Mouse (Mus musculus): ENCODE measurements at regions not wholly inside any gene's neighbourhood (a gene's known extent, or its start where the extent isn't known, plus 50 kb on each side); places are given as distances from the start of the nearest gene placed in this dataset.
A peak's percentile ranks its signal among the peaks of the same experiment; 100 is the strongest.

GRCm38 (mm10) chr4:124326301-124326700 lies 284.3 kb downstream of the 3100002H09Rik start:
- Histone ChIP-seq H3K27ac (ENCODE audit: low read depth, low read length) (no peak overlapping the region), H3K36me3 (ENCODE audit: control insufficient read depth, insufficient read depth, low read length) (no peaks in the 10 kb centered on the region), H3K4me3 (ENCODE audit: low read length) (no peak overlapping the region), H3K27me3 (replicated peaks; ENCODE audit: control insufficient read depth, insufficient read depth, low read length) (no peaks in the 10 kb centered on the region), H3K4me2 (ENCODE audit: low read length) (no peak overlapping the region), H3K4me1 (ENCODE audit: control insufficient read depth, insufficient read depth, low read depth, low read length) (peaks cover 3% of the 10 kb centered on the region; the same call in 1 of the 2 replicates), H3K9ac (ENCODE audit: low read depth, low read length) (no peak overlapping the region), H3K9me3 (ENCODE audit: control insufficient read depth, low read length) (no peaks in the 10 kb centered on the region)
- no peak for ATAC-seq
- 92% methylated on average over 9 of the region's 9 CpGs for WGBS

GRCm38 (mm10) chr4:124323589-124323988 lies 287.0 kb downstream of the 3100002H09Rik start:
- Histone ChIP-seq H3K36me3 (ENCODE audit: control insufficient read depth, insufficient read depth, low read length) (no peaks in the 10 kb centered on the region), H3K27ac (ENCODE audit: low read depth, low read length) (no peak overlapping the region), H3K27me3 (replicated peaks; ENCODE audit: control insufficient read depth, insufficient read depth, low read length) (no peaks in the 10 kb centered on the region), H3K9ac (ENCODE audit: low read depth, low read length) (no peak overlapping the region), H3K4me2 (ENCODE audit: low read length) (no peak overlapping the region), H3K4me3 (ENCODE audit: low read length) (no peak overlapping the region), H3K9me3 (ENCODE audit: control insufficient read depth, low read length) (no peaks in the 10 kb centered on the region), H3K4me1 (ENCODE audit: control insufficient read depth, insufficient read depth, low read depth, low read length) (no peaks in the 10 kb centered on the region)
- ATAC-seq: no peak
- 64% methylated on average over 3 of the region's 3 CpGs for WGBS

GRCm38 (mm10) chr4:124321221-124321620 lies 289.4 kb downstream of the 3100002H09Rik start:
- Histone ChIP-seq H3K9me3 (ENCODE audit: control insufficient read depth, low read length) (no peaks in the 10 kb centered on the region), H3K27me3 (replicated peaks; ENCODE audit: control insufficient read depth, insufficient read depth, low read length) (no peaks in the 10 kb centered on the region), H3K36me3 (ENCODE audit: control insufficient read depth, insufficient read depth, low read length) (no peaks in the 10 kb centered on the region), H3K27ac (ENCODE audit: low read depth, low read length) (no peak overlapping the region), H3K9ac (ENCODE audit: low read depth, low read length) (no peak overlapping the region), H3K4me1 (ENCODE audit: control insufficient read depth, insufficient read depth, low read depth, low read length) (no peaks in the 10 kb centered on the region), H3K4me2 (ENCODE audit: low read length) (no peak overlapping the region), H3K4me3 (ENCODE audit: low read length) (no peak overlapping the region)
- no peak for ATAC-seq
- WGBS: 50% methylated on average over 7 of the region's 7 CpGs

- no peak for ATAC-seq
- no peaks in the 10 kb centered on the region for H3K4me1 ChIP-seq (ENCODE audit: control insufficient read depth, insufficient read depth, low read depth, low read length)
- H3K27me3 ChIP-seq (replicated peaks; ENCODE audit: control insufficient read depth, insufficient read depth, low read length): no peaks in the 10 kb centered on the region
- no peak overlapping the region for H3K4me3 ChIP-seq (ENCODE audit: low read length)
- H3K4me2 ChIP-seq (ENCODE audit: low read length): no peak overlapping the region
- H3K36me3 ChIP-seq (ENCODE audit: control insufficient read depth, insufficient read depth, low read length): no peaks in the 10 kb centered on the region
- 30% methylated on average over 4 of the region's 4 CpGs for WGBS
- no peak overlapping the region for H3K9ac ChIP-seq (ENCODE audit: low read depth, low read length)
- no peaks in the 10 kb centered on the region for H3K9me3 ChIP-seq (ENCODE audit: control insufficient read depth, low read length)
- H3K27ac ChIP-seq (ENCODE audit: low read depth, low read length): no peak overlapping the region
These were observed 293.6 kb downstream of the 3100002H09Rik start for GRCm38 (mm10) chr4:124317042-124317441.

GRCm38 (mm10) chr4:124311657-124312056 lies 298.9 kb downstream of the 3100002H09Rik start:
- no peak for ATAC-seq
- Histone ChIP-seq H3K36me3 (ENCODE audit: control insufficient read depth, insufficient read depth, low read length) (no peaks in the 10 kb centered on the region), H3K4me2 (ENCODE audit: low read length) (no peak overlapping the region), H3K4me1 (ENCODE audit: control insufficient read depth, insufficient read depth, low read depth, low read length) (peaks cover 2% of the 10 kb centered on the region; the same call in 1 of the 2 replicates), H3K9me3 (ENCODE audit: control insufficient read depth, low read length) (no peaks in the 10 kb centered on the region), H3K27me3 (replicated peaks; ENCODE audit: control insufficient read depth, insufficient read depth, low read length) (no peaks in the 10 kb centered on the region), H3K9ac (ENCODE audit: low read depth, low read length) (no peak overlapping the region), H3K27ac (ENCODE audit: low read depth, low read length) (no peak overlapping the region), H3K4me3 (ENCODE audit: low read length) (no peak overlapping the region)
- WGBS: 76% methylated on average over 5 of the region's 5 CpGs

GRCm38 (mm10) chr4:124310594-124310993 lies 300.0 kb downstream of the 3100002H09Rik start:
- Histone ChIP-seq H3K4me2 (ENCODE audit: low read length) (no peak overlapping the region), H3K4me1 (ENCODE audit: control insufficient read depth, insufficient read depth, low read depth, low read length) (peaks cover 5% of the 10 kb centered on the region), H3K9me3 (ENCODE audit: control insufficient read depth, low read length) (no peaks in the 10 kb centered on the region), H3K27ac (ENCODE audit: low read depth, low read length) (no peak overlapping the region), H3K36me3 (ENCODE audit: control insufficient read depth, insufficient read depth, low read length) (no peaks in the 10 kb centered on the region), H3K4me3 (ENCODE audit: low read length) (no peak overlapping the region), H3K9ac (ENCODE audit: low read depth, low read length) (0 out of 2 replicates have a peak overlapping the region, but pooled peaks have one; percentile 10), H3K27me3 (replicated peaks; ENCODE audit: control insufficient read depth, insufficient read depth, low read length) (no peaks in the 10 kb centered on the region)
- whole genome bisulfite sequencing: 10% methylated on average over 10 of the region's 10 CpGs
- ATAC-seq: peak; percentile 61; the same call in 1 of the 2 replicates

GRCm38 (mm10) chr4:124305871-124306555 lies 304.6 kb downstream of the 3100002H09Rik start:
- peaks cover 5% of the 10 kb centered on the region for H3K4me1 ChIP-seq (ENCODE audit: control insufficient read depth, insufficient read depth, low read depth, low read length)
- ATAC-seq: no peak
- no peak overlapping the region for H3K4me3 ChIP-seq (ENCODE audit: low read length)
- no peaks in the 10 kb centered on the region for H3K27me3 ChIP-seq (replicated peaks; ENCODE audit: control insufficient read depth, insufficient read depth, low read length)
- H3K4me2 ChIP-seq (ENCODE audit: low read length): no peak overlapping the region
- 46% methylated on average over 10 of the region's 10 CpGs for WGBS
- H3K36me3 ChIP-seq (ENCODE audit: control insufficient read depth, insufficient read depth, low read length): no peaks in the 10 kb centered on the region
- no peak overlapping the region for H3K27ac ChIP-seq (ENCODE audit: low read depth, low read length)
- no peaks in the 10 kb centered on the region for H3K9me3 ChIP-seq (ENCODE audit: control insufficient read depth, low read length)
- H3K9ac ChIP-seq (ENCODE audit: low read depth, low read length): no peak overlapping the region

- Histone ChIP-seq H3K27me3 (replicated peaks; ENCODE audit: control insufficient read depth, insufficient read depth, low read length) (no peaks in the 10 kb centered on the region), H3K4me2 (ENCODE audit: low read length) (no peak overlapping the region), H3K9ac (ENCODE audit: low read depth, low read length) (no peak overlapping the region), H3K4me1 (ENCODE audit: control insufficient read depth, insufficient read depth, low read depth, low read length) (peaks cover 3% of the 10 kb centered on the region), H3K36me3 (ENCODE audit: control insufficient read depth, insufficient read depth, low read length) (no peaks in the 10 kb centered on the region), H3K9me3 (ENCODE audit: control insufficient read depth, low read length) (no peaks in the 10 kb centered on the region), H3K4me3 (ENCODE audit: low read length) (no peak overlapping the region), H3K27ac (ENCODE audit: low read depth, low read length) (no peak overlapping the region)
- 46% methylated on average over 7 of the region's 7 CpGs for WGBS
- no peak for ATAC-seq
These were observed 307.7 kb downstream of the 3100002H09Rik start for GRCm38 (mm10) chr4:124302950-124303349.

- WGBS: 29% methylated on average over 10 of the region's 10 CpGs
- Histone ChIP-seq H3K27me3 (replicated peaks; ENCODE audit: control insufficient read depth, insufficient read depth, low read length) (no peaks in the 10 kb centered on the region), H3K4me2 (ENCODE audit: low read length) (no peak overlapping the region), H3K27ac (ENCODE audit: low read depth, low read length) (no peak overlapping the region), H3K9ac (ENCODE audit: low read depth, low read length) (no peak overlapping the region), H3K4me1 (ENCODE audit: control insufficient read depth, insufficient read depth, low read depth, low read length) (no peaks in the 10 kb centered on the region), H3K36me3 (ENCODE audit: control insufficient read depth, insufficient read depth, low read length) (no peaks in the 10 kb centered on the region), H3K4me3 (ENCODE audit: low read length) (no peak overlapping the region), H3K9me3 (ENCODE audit: control insufficient read depth, low read length) (no peaks in the 10 kb centered on the region)
- no peak for ATAC-seq
These were observed 311.8 kb downstream of the 3100002H09Rik start for GRCm38 (mm10) chr4:124298667-124299437.

All from hindbrain, embryonic 16.5 days (tissue).